Mouse (Mus musculus) ES-E14 (cell line): ENCODE results near the gene Rsbn1l. TPM values are rescaled to one million over a fixed set of nuclear protein-coding genes. Genes with fewer than 3 reads are reported as not detected.

Source experiments
- DNase-seq: peaks from one replicate; pipeline ENCODE4 v3.0.0-alpha.2; 2013; ENCODE audit warnings: low read depth, low spot score
- H3K27ac ChIP-seq: 2 replicates; pipeline ENCODE4 v1.5.1; 2012; ENCODE audit warnings: low read depth, mild to moderate bottlenecking, low read length, moderate library complexity, mixed read lengths; ENCODE audit not compliant: poor library complexity, insufficient read depth, severe bottlenecking
- H3K36me3 ChIP-seq: 2 replicates; pipeline ENCODE4 v1.6.1; 2012; ENCODE audit warnings: mild to moderate bottlenecking, low read length, moderate library complexity, mixed read lengths; ENCODE audit not compliant: control insufficient read depth, poor library complexity, insufficient read depth, severe bottlenecking
- H3K4me1 ChIP-seq, 2 experiments: fragments of 150-350 bp in 1 of 2; sonication (generic) in 1 of 2; 2 replicates each; pipeline ENCODE4 v1.6.1; 2012; ENCODE audit warnings: low read length in 2 of 2, mild to moderate bottlenecking in 1 of 2, mixed read lengths in 1 of 2; ENCODE audit not compliant: control insufficient read depth in 2 of 2, insufficient read depth in 2 of 2, poor library complexity in 1 of 2
- H3K4me3 ChIP-seq, 2 experiments: fragments of 150-350 bp in 1 of 2; sonication (generic) in 1 of 2; 2 replicates each; pipeline ENCODE4 v1.5.1; 2012; ENCODE audit warnings: low read length in 2 of 2, low read depth in 1 of 2, mild to moderate bottlenecking in 1 of 2, mixed read lengths in 1 of 2; ENCODE audit not compliant: insufficient read depth in 1 of 2, poor library complexity in 1 of 2, severe bottlenecking in 1 of 2
- H3K9ac ChIP-seq: 2 replicates; pipeline ENCODE4 v1.6.1; 2012; ENCODE audit warnings: low read depth, mild to moderate bottlenecking, low read length, mixed read lengths; ENCODE audit not compliant: poor library complexity, insufficient read depth, severe bottlenecking
- H3K9me3 ChIP-seq: fragments of 150-350 bp; sonication (generic); 2 replicates; pipeline ENCODE4 v1.6.1; 2012; ENCODE audit warnings: low read depth, mild to moderate bottlenecking, low read length; ENCODE audit not compliant: control insufficient read depth, insufficient read depth
- CHD2 ChIP-seq: IDR thresholded peaks from 2 replicates; pipeline ENCODE4 v1.6.1; 2014; ENCODE audit warnings: mild to moderate bottlenecking, low read depth, low read length, inconsistent platforms
- HCFC1 ChIP-seq: IDR thresholded peaks from 2 replicates; pipeline ENCODE4 v1.6.1; 2012; ENCODE audit warnings: low read length, inconsistent platforms, borderline replicate concordance; ENCODE audit not compliant: insufficient read depth
- MAFK ChIP-seq: IDR thresholded peaks from 2 replicates; pipeline ENCODE4 v1.6.1; 2014; ENCODE audit warnings: mild to moderate bottlenecking, low read depth, low read length, inconsistent platforms; ENCODE audit not compliant: insufficient read depth
- ZC3H11A ChIP-seq: IDR thresholded peaks from 2 replicates; pipeline ENCODE4 v1.6.1; 2012; ENCODE audit warnings: low read depth, mild to moderate bottlenecking, inconsistent platforms, low read length, borderline replicate concordance
- ZNF384 ChIP-seq: IDR thresholded peaks from 2 replicates; pipeline ENCODE4 v1.6.1; 2012; ENCODE audit warnings: low read depth, low read length, inconsistent platforms
- in situ Hi-C, 2 experiments: fragments of 600-800 bp; cut with MboI; formaldehyde crosslinking; loops; one replicate each; pipeline ENCODE4 v1.15.1; 2025; ENCODE audit warnings: low sequenced_read_pairs in 2 of 2, inconsistent platforms in 1 of 2; ENCODE audit not compliant: unreplicated experiment in 2 of 2
- total RNA-seq: library from RNA; depleted of rRNA; stranded (reverse); fragments of 300-350 nt; gene quantifications from 2 replicates; pipeline ENCODE4 v1.2.3, GENCODE M21; 2012; rRNA removed

The Rsbn1l gene
- total RNA-seq, result 8.6 and 10.3 TPM in 2 replicates

GRCm38 (mm10) chr5:20956298-20956697, at the start of gene Rsbn1l:
Gene Rsbn1l (minus strand): TSS chr5:20956398.
- no peak for DNase-seq
- Histone ChIP-seq H3K4me1 (peaks cover 5% of the 10 kb centered on the region in 2 experiments; a peak in 2 of 4 replicates), H3K9me3 (no peaks in the 10 kb centered on the region), H3K27ac (no peak within 1 kb of the TSS), H3K36me3 (0 out of 2 replicates have a peak, but pooled peaks cover 1% of the 10 kb centered on the region), H3K4me3 (no peak within 1 kb of the TSS), H3K9ac (no peak within 1 kb of the TSS)
- TF ChIP-seq HCFC1 (no peak), ZNF384 (no peak), MAFK (no peak), CHD2 (no peak), ZC3H11A (no peak)
- in situ Hi-C loops, result no loop called here

GRCm38 (mm10) chr5:21002723-21003122, 46.5 kb upstream of the Rsbn1l start:
- Histone ChIP-seq H3K27ac (no peak overlapping the region), H3K9ac (no peak overlapping the region), H3K4me1 (no peaks in the 10 kb centered on the region), H3K36me3 (peaks cover 16% of the 10 kb centered on the region), H3K4me3 (no peak overlapping the region), H3K9me3 (no peaks in the 10 kb centered on the region)
- TF ChIP-seq ZC3H11A, result no peak
- no peak for DNase-seq
- in situ Hi-C loops, result no loop called here

- Histone ChIP-seq H3K4me3 (no peak overlapping the region), H3K9me3 (no peaks in the 10 kb centered on the region), H3K4me1 (no peaks in the 10 kb centered on the region), H3K27ac (no peak overlapping the region), H3K9ac (no peak overlapping the region), H3K36me3 (peaks cover 20% of the 10 kb centered on the region)
- DNase-seq, result no peak
- TF ChIP-seq ZC3H11A, result no peak
- in situ Hi-C loops, result no loop called here
Observed at GRCm38 (mm10) chr5:21001622-21002315, 45.6 kb upstream of the Rsbn1l start.

GRCm38 (mm10) chr5:20998427-20998826, 42.2 kb upstream of the Rsbn1l start:
- H3K4me3 ChIP-seq, result no peak overlapping the region
- in situ Hi-C loops, result no loop called here
- no peaks in the 10 kb centered on the region for H3K4me1 ChIP-seq
- peaks cover 31% of the 10 kb centered on the region for H3K36me3 ChIP-seq
- no peak for DNase-seq
- H3K27ac ChIP-seq, result no peak overlapping the region
- H3K9me3 ChIP-seq, result no peaks in the 10 kb centered on the region
- TF ChIP-seq HCFC1, result no peak
- no peak for TF ChIP-seq MAFK
- no peak for TF ChIP-seq ZNF384
- no peak for TF ChIP-seq ZC3H11A
- TF ChIP-seq CHD2, result no peak
- H3K9ac ChIP-seq, result no peak overlapping the region

GRCm38 (mm10) chr5:20997555-20997954, 41.4 kb upstream of the Rsbn1l start:
- Histone ChIP-seq H3K4me3 (no peak overlapping the region), H3K27ac (no peak overlapping the region), H3K9ac (no peak overlapping the region), H3K9me3 (no peaks in the 10 kb centered on the region), H3K4me1 (no peaks in the 10 kb centered on the region), H3K36me3 (peaks cover 26% of the 10 kb centered on the region)
- no peak for DNase-seq
- TF ChIP-seq CHD2 (no peak), ZC3H11A (no peak)
- in situ Hi-C loops, result no loop called here
